Mouse (Mus musculus) midbrain, embryonic 16.5 days (tissue): ENCODE measurements around the gene Sh3kbp1. TPM values are rescaled to one million over a fixed set of nuclear protein-coding genes. Genes with fewer than 3 reads are reported as not detected.

Source experiments
- ATAC-seq: fragments of 200-750 bp; cut with Nextera tagmentation; 2 replicates; pipeline ENCODE4 v1.8.0; 2017; ENCODE audit warnings: moderate TSS enrichment
- H3K27ac ChIP-seq: fragments of 300-500 bp; sonication (generic); 2 replicates; pipeline ENCODE4 v1.5.1; 2014; ENCODE audit warnings: mild to moderate bottlenecking, low read length, mixed read lengths
- H3K27me3 ChIP-seq: fragments of 300-500 bp; sonication (generic); 2 replicates; pipeline ENCODE4 v1.6.1; 2014; ENCODE audit warnings: low read depth, low read length, mixed read lengths; ENCODE audit not compliant: control insufficient read depth, insufficient read depth
- H3K36me3 ChIP-seq: fragments of 300-500 bp; sonication (generic); 2 replicates; pipeline ENCODE4 v1.6.1; 2014; ENCODE audit warnings: mild to moderate bottlenecking, low read length, moderate library complexity, mixed read lengths; ENCODE audit not compliant: control insufficient read depth, insufficient read depth
- H3K4me1 ChIP-seq: fragments of 300-500 bp; sonication (generic); 2 replicates; pipeline ENCODE4 v1.6.1; 2014; ENCODE audit warnings: mild to moderate bottlenecking, low read length, mixed read lengths; ENCODE audit not compliant: control insufficient read depth, insufficient read depth
- H3K4me2 ChIP-seq: fragments of 300-500 bp; sonication (generic); 2 replicates; pipeline ENCODE4 v1.6.1; 2014; ENCODE audit warnings: mild to moderate bottlenecking, low read length, mixed read lengths
- H3K4me3 ChIP-seq: fragments of 300-500 bp; sonication (generic); 2 replicates; pipeline ENCODE4 v1.5.1; 2014; ENCODE audit warnings: low read depth, mild to moderate bottlenecking, low read length, moderate library complexity, mixed read lengths
- H3K9ac ChIP-seq: fragments of 300-500 bp; sonication (generic); 2 replicates; pipeline ENCODE4 v1.6.1; 2014; ENCODE audit warnings: low read depth, low read length, mixed read lengths
- H3K9me3 ChIP-seq: fragments of 300-500 bp; sonication (generic); replicated peaks from 2 replicates; pipeline ENCODE4 v1.6.1; 2014; ENCODE audit warnings: mild to moderate bottlenecking, low read length, mixed read lengths; ENCODE audit not compliant: control insufficient read depth, poor library complexity, severe bottlenecking
- WGBS: fragments of 180-500 bp; shearing (Covaris S2); extraction: QIAGEN DNeasy Blood & Tissue Kit; methylation state at CpG from one replicate; pipeline ENCODE4 v1.1.7; 2014; 5-methylcytosine and 5-hydroxymethylcytosine counted together
- polyA plus RNA-seq: library from polyadenylated mRNA; unstranded; fragments of >200 nt; fragmentation: Nextera tagmentation; extraction: Ambion mirVana; gene quantifications from 2 replicates; pipeline ENCODE4 v1.2.1, GENCODE M21; 2015

Gene Sh3kbp1
- polyA plus RNA-seq, 1 experiment from 2014 or later: 46.3 TPM

DNA sequence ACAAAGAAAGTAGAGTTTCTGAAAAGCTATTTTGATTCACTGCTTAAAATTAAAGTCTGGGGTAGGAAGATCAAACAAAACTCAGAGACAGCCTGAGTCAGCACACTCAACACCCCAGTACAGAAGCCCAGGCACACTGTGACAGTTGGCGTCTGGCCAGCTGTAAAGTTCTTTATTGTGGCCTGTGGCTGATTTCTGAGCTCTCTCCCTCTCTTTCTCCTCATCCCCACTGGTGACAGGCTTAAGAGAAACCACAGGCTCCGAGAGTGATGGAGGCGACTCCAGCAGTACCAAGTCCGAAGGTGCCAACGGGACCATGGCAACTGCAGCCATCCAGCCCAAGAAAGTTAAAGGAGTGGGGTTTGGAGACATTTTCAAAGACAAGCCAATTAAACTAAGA lies 201.1 kb downstream of the Sh3kbp1 start:
- Histone ChIP-seq H3K27ac (no peak overlapping the region), H3K4me3 (no peak overlapping the region), H3K4me1 (peaks cover 6% of the 10 kb centered on the region; the same call in 1 of the 2 replicates), H3K4me2 (no peak overlapping the region), H3K27me3 (no peaks in the 10 kb centered on the region), H3K36me3 (no peaks in the 10 kb centered on the region), H3K9ac (no peak overlapping the region), H3K9me3 (no peaks in the 10 kb centered on the region)
- WGBS: 73% methylated on average over 5 of the region's 5 CpGs
- no peak for ATAC-seq

DNA sequence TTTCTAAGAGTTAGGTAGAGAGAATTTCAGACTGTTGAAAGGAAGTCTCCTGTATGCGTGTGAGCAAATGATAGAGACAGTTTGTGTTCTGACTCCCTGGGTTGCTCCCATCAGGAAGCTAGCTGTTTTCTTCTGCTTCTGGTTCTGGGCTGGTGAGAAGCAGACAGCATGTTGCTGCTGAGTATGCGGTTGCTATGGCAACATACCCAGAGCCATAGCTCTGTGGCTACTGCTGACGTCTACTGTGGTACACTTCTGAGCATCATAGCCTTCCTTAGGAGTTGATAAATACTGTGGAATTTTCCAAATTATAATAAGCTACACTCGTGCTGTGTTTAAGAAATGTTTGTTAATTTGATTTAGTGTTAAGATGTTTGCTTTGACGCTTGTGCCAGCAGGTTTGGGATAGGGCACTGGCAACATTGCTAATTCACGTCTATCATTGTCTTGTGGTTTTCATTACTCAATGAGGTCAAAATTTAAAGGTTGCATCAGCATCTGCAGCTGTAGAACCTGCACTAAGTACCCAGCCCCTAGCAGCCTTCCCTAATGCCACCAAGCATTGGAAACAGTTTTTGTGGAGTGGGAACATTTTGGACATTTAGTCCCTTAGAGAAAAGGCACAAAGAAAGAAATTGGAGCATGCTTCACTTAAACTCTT lies 202.2 kb downstream of the Sh3kbp1 start:
- no peak overlapping the region for H3K9ac ChIP-seq
- no peak overlapping the region for H3K4me2 ChIP-seq
- H3K27ac ChIP-seq: no peak overlapping the region
- WGBS: 49% methylated on average over 6 of the region's 6 CpGs
- H3K27me3 ChIP-seq: no peaks in the 10 kb centered on the region
- H3K36me3 ChIP-seq: no peaks in the 10 kb centered on the region
- peak; percentile 92 for ATAC-seq
- peaks cover 6% of the 10 kb centered on the region; the same call in 1 of the 2 replicates for H3K4me1 ChIP-seq
- H3K9me3 ChIP-seq: no peaks in the 10 kb centered on the region
- no peak overlapping the region for H3K4me3 ChIP-seq

DNA sequence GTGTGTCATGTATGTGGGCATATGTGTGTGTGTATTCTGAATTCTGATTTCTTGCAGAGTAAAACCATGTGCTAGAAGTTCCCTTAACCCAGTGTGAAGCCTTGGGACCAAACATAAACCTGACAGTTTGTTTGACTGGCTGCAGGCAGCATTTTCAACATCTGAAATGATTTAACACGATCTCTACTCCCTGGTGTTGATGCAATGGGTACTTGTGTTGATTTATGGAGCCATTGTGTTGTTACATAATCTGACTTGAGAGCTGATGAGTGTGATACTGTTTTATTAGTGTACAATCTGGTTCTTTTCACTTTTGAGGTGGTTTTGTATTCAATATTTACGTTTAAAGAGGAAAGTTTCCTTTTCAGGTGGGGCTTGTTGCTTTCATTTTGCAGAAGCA lies 204.1 kb downstream of the Sh3kbp1 start:
- Histone ChIP-seq H3K4me3 (no peak overlapping the region), H3K27me3 (no peaks in the 10 kb centered on the region), H3K9me3 (no peaks in the 10 kb centered on the region)

DNA sequence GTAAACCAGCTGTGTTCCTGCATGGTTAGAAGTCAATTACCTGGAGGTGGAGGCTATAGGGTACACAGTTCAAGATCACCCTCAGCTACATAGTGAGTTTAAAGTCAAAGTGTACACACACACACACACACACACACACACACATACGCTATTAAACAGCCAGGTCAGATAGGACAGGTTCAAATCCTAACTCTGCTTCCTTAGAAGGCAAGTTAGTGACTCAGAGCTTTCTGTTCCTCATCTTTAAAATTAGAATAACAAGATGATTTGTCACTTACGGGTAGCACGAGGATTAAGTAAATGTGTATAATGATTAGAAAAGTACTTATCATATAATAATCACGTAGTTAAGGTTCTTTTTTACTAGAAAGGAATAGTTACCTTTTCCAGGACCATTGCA lies 208.2 kb downstream of the Sh3kbp1 start:
- Histone ChIP-seq H3K9ac (no peak overlapping the region), H3K4me1 (no peaks in the 10 kb centered on the region), H3K36me3 (no peaks in the 10 kb centered on the region), H3K27ac (no peak overlapping the region), H3K4me3 (no peak overlapping the region), H3K4me2 (no peak overlapping the region), H3K9me3 (no peaks in the 10 kb centered on the region), H3K27me3 (no peaks in the 10 kb centered on the region; the same call in 1 of the 2 replicates)
- ATAC-seq: no peak
- WGBS: 93% methylated on average over 4 of the region's 4 CpGs

More for the DNA sequence above, 204.1 kb downstream of the Sh3kbp1 start:
- no peak for ATAC-seq
- no peak overlapping the region for H3K27ac ChIP-seq
- no peak overlapping the region for H3K9ac ChIP-seq
- H3K36me3 ChIP-seq: no peaks in the 10 kb centered on the region
- H3K4me2 ChIP-seq: no peak overlapping the region
- peaks cover 6% of the 10 kb centered on the region; the same call in 1 of the 2 replicates for H3K4me1 ChIP-seq
- WGBS: 76% methylated on average over 2 of the region's 2 CpGs

DNA sequence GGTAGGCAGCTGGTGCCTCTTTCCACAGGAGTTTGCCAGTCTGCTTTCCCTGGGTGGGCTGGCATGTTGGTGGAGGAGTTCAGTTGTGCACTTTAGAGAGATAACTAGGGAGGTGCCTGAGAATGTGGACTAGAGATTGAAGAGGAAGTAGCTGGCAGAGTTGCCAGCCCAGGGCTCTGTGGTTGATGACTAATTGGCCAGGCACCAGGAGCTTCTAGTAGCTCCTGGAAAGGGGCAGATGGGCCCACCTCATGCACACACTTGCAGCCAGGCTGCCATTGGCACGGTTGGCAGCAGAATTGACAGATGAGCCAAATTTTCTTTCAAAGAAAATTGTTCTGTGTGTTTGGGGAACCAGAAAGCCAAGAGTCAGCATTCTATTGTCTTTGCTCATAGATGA lies 210.3 kb downstream of the Sh3kbp1 start:
- Histone ChIP-seq H3K36me3 (no peaks in the 10 kb centered on the region), H3K9me3 (no peaks in the 10 kb centered on the region), H3K9ac (no peak overlapping the region), H3K27me3 (no peaks in the 10 kb centered on the region; the same call in 1 of the 2 replicates), H3K27ac (no peak overlapping the region), H3K4me3 (no peak overlapping the region), H3K4me2 (no peak overlapping the region), H3K4me1 (no peaks in the 10 kb centered on the region)
- ATAC-seq: no peak
- WGBS: 70% methylated on average over 1 of the region's 1 CpGs

DNA sequence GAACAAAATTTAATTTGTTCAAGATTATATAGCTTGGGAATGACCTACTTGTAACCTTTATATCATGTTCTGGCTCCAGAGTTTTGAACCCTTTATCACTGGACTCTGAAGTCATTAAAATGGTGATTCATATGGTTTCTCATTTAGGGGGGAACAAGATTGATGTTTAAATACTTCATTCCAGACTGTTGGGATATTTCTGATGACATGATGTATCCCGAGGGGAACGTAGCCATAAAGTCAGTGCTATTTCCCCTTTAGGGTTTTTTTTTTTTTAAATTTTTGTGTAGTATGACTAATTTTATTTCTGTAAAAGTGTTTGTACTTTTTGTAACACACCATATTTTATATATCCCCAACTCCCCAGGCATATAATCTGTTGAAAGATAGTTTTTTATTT lies 212.7 kb downstream of the Sh3kbp1 start:
- Histone ChIP-seq H3K4me3 (no peak overlapping the region), H3K27me3 (no peaks in the 10 kb centered on the region; the same call in 1 of the 2 replicates), H3K4me2 (no peak overlapping the region), H3K9ac (no peak overlapping the region), H3K9me3 (no peaks in the 10 kb centered on the region), H3K27ac (no peak overlapping the region), H3K36me3 (no peaks in the 10 kb centered on the region), H3K4me1 (no peaks in the 10 kb centered on the region)
- 85% methylated on average over 2 of the region's 2 CpGs for WGBS
- ATAC-seq: no peak

DNA sequence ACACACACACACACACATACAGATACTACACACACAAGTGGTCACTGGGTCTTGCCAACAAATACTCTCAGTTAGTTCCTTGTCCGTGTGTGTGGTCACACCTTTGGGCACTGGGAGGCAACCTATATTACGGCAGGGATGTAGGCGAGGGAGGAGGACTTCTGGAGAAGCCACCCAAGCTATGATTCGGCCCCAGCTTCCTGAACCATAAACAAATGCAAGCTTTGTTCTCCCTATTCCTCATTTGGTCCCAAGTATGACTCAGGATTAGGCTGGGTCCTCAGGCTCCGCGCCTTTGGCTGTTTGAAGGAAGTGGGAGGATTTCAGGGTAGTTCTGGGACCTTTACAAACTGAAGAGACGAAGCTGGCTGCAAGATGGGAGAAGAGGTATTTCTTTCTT lies 213.2 kb downstream of the Sh3kbp1 start:
- no peaks in the 10 kb centered on the region for H3K4me1 ChIP-seq
- no peak overlapping the region for H3K4me2 ChIP-seq
- H3K9ac ChIP-seq: no peak overlapping the region
- 68% methylated on average over 7 of the region's 7 CpGs for WGBS
- H3K36me3 ChIP-seq: no peaks in the 10 kb centered on the region
- no peak for ATAC-seq
- H3K27me3 ChIP-seq: no peaks in the 10 kb centered on the region; the same call in 1 of the 2 replicates
- H3K27ac ChIP-seq: no peak overlapping the region
- H3K9me3 ChIP-seq: no peaks in the 10 kb centered on the region
- no peak overlapping the region for H3K4me3 ChIP-seq

DNA sequence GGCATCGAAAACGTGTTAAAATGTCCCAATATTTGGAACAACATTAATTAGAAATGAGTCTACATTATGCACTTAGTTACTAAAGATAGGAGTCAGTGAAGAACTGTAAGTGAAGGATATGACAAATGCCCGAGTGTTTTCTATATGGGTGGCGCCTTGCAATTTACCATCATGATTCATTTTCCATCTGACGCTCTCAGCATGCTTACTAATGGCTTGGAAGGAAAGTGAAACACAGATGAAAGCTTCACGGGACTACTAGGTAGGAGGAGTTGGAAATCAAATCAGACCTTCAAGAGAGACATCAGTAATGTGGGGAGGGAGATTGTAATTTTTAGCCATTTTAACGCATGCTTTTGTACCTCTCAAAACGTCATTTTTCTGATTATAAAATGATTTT lies 223.7 kb downstream of the Sh3kbp1 start:
- no peaks in the 10 kb centered on the region for H3K36me3 ChIP-seq
- H3K9ac ChIP-seq: no peak overlapping the region
- H3K4me1 ChIP-seq: no peaks in the 10 kb centered on the region
- no peak overlapping the region for H3K27ac ChIP-seq
- H3K4me2 ChIP-seq: no peak overlapping the region
- no peaks in the 10 kb centered on the region for H3K9me3 ChIP-seq
- no peak for ATAC-seq
- no peaks in the 10 kb centered on the region for H3K27me3 ChIP-seq
- H3K4me3 ChIP-seq: no peak overlapping the region
- WGBS: 89% methylated on average over 8 of the region's 8 CpGs

DNA sequence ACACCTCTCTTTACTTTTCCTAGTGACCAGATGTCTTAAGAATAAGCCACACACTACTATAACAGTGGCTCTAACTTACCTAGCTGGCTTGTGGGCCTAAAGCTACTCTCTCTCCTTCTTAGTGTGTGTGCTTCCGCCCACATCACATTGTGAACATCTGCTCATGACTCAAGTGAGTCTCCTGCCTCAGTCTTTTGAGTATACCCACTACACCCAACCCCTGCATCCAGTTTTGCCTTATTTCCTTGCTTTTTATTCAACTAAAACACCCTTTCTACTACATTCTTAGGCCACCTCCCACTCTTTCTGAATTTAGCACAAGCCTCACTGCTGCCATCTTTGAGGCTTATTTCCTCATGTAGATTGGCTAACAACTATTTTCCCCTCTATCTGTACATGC lies 229.8 kb downstream of the Sh3kbp1 start:
- Histone ChIP-seq H3K9me3 (no peaks in the 10 kb centered on the region), H3K36me3 (no peaks in the 10 kb centered on the region), H3K27ac (no peak overlapping the region), H3K27me3 (peaks cover 3% of the 10 kb centered on the region; the same call in 1 of the 2 replicates), H3K9ac (no peak overlapping the region), H3K4me1 (no peaks in the 10 kb centered on the region), H3K4me3 (no peak overlapping the region), H3K4me2 (no peak overlapping the region)
- no peak for ATAC-seq
- WGBS: 81% methylated on average over 1 of the region's 1 CpGs
